Mouse (Mus musculus): Measurements from ENCODE around the gene Scpep1. TPM values are rescaled to one million over a fixed set of nuclear protein-coding genes. Genes with fewer than 3 reads are reported as not detected.

Scpep1 gene
- polyA plus RNA-seq, 1 experiment, result 16.8 TPM

GRCm38 (mm10) chr11:88934089-88935000 is 20.9 kb downstream of the Scpep1 start:
- no peak overlapping the region for H3K27ac ChIP-seq (ENCODE audit: insufficient read depth, low read length)

GRCm38 (mm10) chr11:88933030-88933429 is 22.2 kb downstream of the Scpep1 start:
- no peak overlapping the region for H3K4me3 ChIP-seq (ENCODE audit: insufficient read depth, low read length)
- no peaks in the 10 kb centered on the region; the same call in 1 of the 2 replicates for H3K4me1 ChIP-seq (ENCODE audit: control insufficient read depth, insufficient read depth, low read length)
- H3K27ac ChIP-seq (ENCODE audit: insufficient read depth, low read length), result no peak overlapping the region
- TF ChIP-seq POLR2A (IDR thresholded peaks at IDR 0.05; ENCODE audit: extremely low read depth, insufficient read depth, low read length) (no peak), CTCF (IDR thresholded peaks at IDR 0.05; ENCODE audit: extremely low read depth, insufficient read depth, low read length) (no peak)

More at GRCm38 (mm10) chr11:88934089-88935000, 20.9 kb downstream of the Scpep1 start:
- no peaks in the 10 kb centered on the region; the same call in 1 of the 2 replicates for H3K4me1 ChIP-seq (ENCODE audit: control insufficient read depth, insufficient read depth, low read length)
- TF ChIP-seq POLR2A (IDR thresholded peaks at IDR 0.05; ENCODE audit: extremely low read depth, insufficient read depth, low read length), result no peak
- TF ChIP-seq CTCF (IDR thresholded peaks at IDR 0.05; ENCODE audit: extremely low read depth, insufficient read depth, low read length), result no peak
- no peak overlapping the region for H3K4me3 ChIP-seq (ENCODE audit: insufficient read depth, low read length)

- Histone ChIP-seq H3K27ac (ENCODE audit: insufficient read depth, low read length) (no peak overlapping the region), H3K4me3 (ENCODE audit: insufficient read depth, low read length) (no peak overlapping the region), H3K4me1 (ENCODE audit: control insufficient read depth, insufficient read depth, low read length) (no peaks in the 10 kb centered on the region; the same call in 1 of the 2 replicates)
- TF ChIP-seq CTCF (IDR thresholded peaks at IDR 0.05; ENCODE audit: extremely low read depth, insufficient read depth, low read length) (no peak), POLR2A (IDR thresholded peaks at IDR 0.05; ENCODE audit: extremely low read depth, insufficient read depth, low read length) (no peak)
These were observed 23.4 kb downstream of the Scpep1 start for GRCm38 (mm10) chr11:88931692-88932530.

GRCm38 (mm10) chr11:88926566-88926965 is 28.7 kb downstream of the Scpep1 start:
- no peak overlapping the region for H3K27ac ChIP-seq (ENCODE audit: insufficient read depth, low read length)
- no peak overlapping the region for H3K4me3 ChIP-seq (ENCODE audit: insufficient read depth, low read length)
- no peaks in the 10 kb centered on the region for H3K4me1 ChIP-seq (ENCODE audit: control insufficient read depth, insufficient read depth, low read length)
- TF ChIP-seq POLR2A (IDR thresholded peaks at IDR 0.05; ENCODE audit: extremely low read depth, insufficient read depth, low read length) (no peak), CTCF (IDR thresholded peaks at IDR 0.05; ENCODE audit: extremely low read depth, insufficient read depth, low read length) (no peak)

- no peak for TF ChIP-seq POLR2A (IDR thresholded peaks at IDR 0.05; ENCODE audit: extremely low read depth, insufficient read depth, low read length)
- TF ChIP-seq CTCF (IDR thresholded peaks at IDR 0.05; ENCODE audit: extremely low read depth, insufficient read depth, low read length), result no peak
- Histone ChIP-seq H3K27ac (ENCODE audit: insufficient read depth, low read length) (no peak overlapping the region), H3K4me1 (ENCODE audit: control insufficient read depth, insufficient read depth, low read length) (no peaks in the 10 kb centered on the region), H3K4me3 (ENCODE audit: insufficient read depth, low read length) (no peak overlapping the region)
These were observed 45.8 kb downstream of the Scpep1 start for GRCm38 (mm10) chr11:88909388-88910036.

- Histone ChIP-seq H3K27ac (ENCODE audit: insufficient read depth, low read length) (no peak overlapping the region), H3K4me1 (ENCODE audit: control insufficient read depth, insufficient read depth, low read length) (no peaks in the 10 kb centered on the region), H3K4me3 (ENCODE audit: insufficient read depth, low read length) (no peak overlapping the region)
- TF ChIP-seq POLR2A (IDR thresholded peaks at IDR 0.05; ENCODE audit: extremely low read depth, insufficient read depth, low read length) (no peak), CTCF (IDR thresholded peaks at IDR 0.05; ENCODE audit: extremely low read depth, insufficient read depth, low read length) (peak; percentile 64)
These were observed 46.6 kb downstream of the Scpep1 start for GRCm38 (mm10) chr11:88908557-88909211.

GRCm38 (mm10) chr11:88907886-88908285 is 47.4 kb downstream of the Scpep1 start:
- H3K4me1 ChIP-seq (ENCODE audit: control insufficient read depth, insufficient read depth, low read length), result no peaks in the 10 kb centered on the region
- H3K4me3 ChIP-seq (ENCODE audit: insufficient read depth, low read length), result no peak overlapping the region
- no peak overlapping the region for H3K27ac ChIP-seq (ENCODE audit: insufficient read depth, low read length)
- TF ChIP-seq POLR2A (IDR thresholded peaks at IDR 0.05; ENCODE audit: extremely low read depth, insufficient read depth, low read length), result no peak

- no peak for TF ChIP-seq CTCF (IDR thresholded peaks at IDR 0.05; ENCODE audit: extremely low read depth, insufficient read depth, low read length)
- TF ChIP-seq POLR2A (IDR thresholded peaks at IDR 0.05; ENCODE audit: extremely low read depth, insufficient read depth, low read length), result no peak
- no peaks in the 10 kb centered on the region for H3K4me1 ChIP-seq (ENCODE audit: control insufficient read depth, insufficient read depth, low read length)
- H3K4me3 ChIP-seq (ENCODE audit: insufficient read depth, low read length), result no peak overlapping the region
- H3K27ac ChIP-seq (ENCODE audit: insufficient read depth, low read length), result no peak overlapping the region
These were observed 49.6 kb downstream of the Scpep1 start for GRCm38 (mm10) chr11:88905621-88906020.

- Histone ChIP-seq H3K27ac (ENCODE audit: insufficient read depth, low read length) (no peak overlapping the region), H3K4me3 (ENCODE audit: insufficient read depth, low read length) (no peak overlapping the region), H3K4me1 (ENCODE audit: control insufficient read depth, insufficient read depth, low read length) (no peaks in the 10 kb centered on the region)
- no peak for TF ChIP-seq POLR2A (IDR thresholded peaks at IDR 0.05; ENCODE audit: extremely low read depth, insufficient read depth, low read length)
These were observed 51.2 kb downstream of the Scpep1 start for GRCm38 (mm10) chr11:88904080-88904479.
